Mouse (Mus musculus) adrenal gland, adult 18-20 months (tissue): ENCODE results near the gene Crip3. TPM values are rescaled to one million over a fixed set of nuclear protein-coding genes. Genes with fewer than 3 reads are reported as not detected.

Source experiments
- DNase-seq, 2 experiments: peaks; one replicate each; pipeline ENCODE4 v3.0.0; 2021 to 2022; ENCODE audit warnings: low spot score in 2 of 2
- total RNA-seq, 2 experiments: library from RNA; stranded (reverse); gene quantifications; 1 replicate in 1 of 2; 2 replicates in 1 of 2; pipeline ENCODE4 v1.2.3; 2021

The Crip3 gene
- total RNA-seq, 2 experiments from 2014 or later: 0.32 to 0.63 TPM

DNA sequence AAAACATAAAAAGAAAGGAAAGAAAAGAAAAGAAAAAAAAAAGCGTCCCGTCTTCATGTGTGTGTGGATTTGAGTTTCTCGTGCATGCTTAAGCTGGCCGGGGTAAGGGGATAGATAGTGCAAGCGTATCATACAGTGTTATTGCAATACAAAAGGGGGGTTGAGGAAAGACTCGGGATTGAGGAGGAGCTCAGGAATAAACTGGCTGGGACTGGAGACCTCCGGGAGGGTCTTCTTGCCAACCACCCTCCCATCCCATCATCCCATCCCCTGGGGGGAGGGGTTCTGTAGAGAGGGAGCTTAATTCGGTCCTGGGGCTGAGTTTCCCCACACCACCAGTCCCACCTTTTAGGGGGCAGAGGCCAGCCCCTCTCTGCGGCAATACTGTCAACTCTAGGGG is 25.8 kb downstream of the Crip3 start:
- no peak for DNase-seq

GRCm38 (mm10) chr17:46455110-46455691 is 26.5 kb downstream of the Crip3 start:
- DNase-seq: peak in 1 of 2 experiments; percentile 30

- peak; percentile 29 to 59 for DNase-seq
Observed at GRCm38 (mm10) chr17:46457791-46458190, 29.1 kb downstream of the Crip3 start.

DNA sequence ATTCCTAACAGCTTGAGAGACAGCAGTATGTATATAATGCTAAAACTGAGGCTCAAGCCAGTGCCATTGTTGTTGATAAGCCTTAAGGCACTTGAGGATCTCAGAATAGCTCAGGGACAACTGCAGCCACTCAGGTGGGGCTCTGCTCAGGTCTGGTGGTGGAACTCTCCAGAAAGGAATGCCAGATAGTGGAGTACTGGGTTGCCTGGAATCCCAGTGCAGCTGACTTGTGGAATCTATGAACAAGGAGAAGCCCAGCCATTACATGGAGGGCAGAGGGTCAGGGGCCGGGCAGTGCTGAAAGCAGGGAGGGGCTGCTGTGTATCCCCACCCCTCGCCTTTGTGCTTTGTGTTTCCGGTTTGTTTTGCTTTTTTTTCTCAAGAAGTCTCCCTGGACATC is 29.7 kb downstream of the Crip3 start:
- DNase-seq: no peak

- DNase-seq: no peak
Observed at GRCm38 (mm10) chr17:46460673-46461072, 31.9 kb downstream of the Crip3 start.

DNA sequence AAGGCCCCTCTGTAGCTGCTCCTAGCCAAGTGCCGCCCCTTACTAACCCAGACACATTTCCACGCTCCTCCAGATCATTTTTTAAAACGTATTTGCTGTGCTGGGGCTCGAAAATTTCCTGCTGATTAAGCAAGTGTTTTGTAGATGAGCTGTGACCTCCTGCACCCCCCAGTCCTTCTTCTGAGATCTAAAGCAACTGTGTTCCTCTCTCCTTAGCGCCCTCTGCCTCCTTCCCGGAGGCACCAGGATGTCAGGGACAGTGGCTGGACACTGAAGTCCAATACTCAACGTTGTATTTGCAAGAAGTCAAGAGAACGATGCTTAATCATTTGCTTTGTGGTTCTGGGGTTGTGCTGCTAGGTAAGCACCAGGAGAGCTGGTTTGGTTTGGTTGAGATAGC is 32.6 kb downstream of the Crip3 start:
- DNase-seq: no peak

DNA sequence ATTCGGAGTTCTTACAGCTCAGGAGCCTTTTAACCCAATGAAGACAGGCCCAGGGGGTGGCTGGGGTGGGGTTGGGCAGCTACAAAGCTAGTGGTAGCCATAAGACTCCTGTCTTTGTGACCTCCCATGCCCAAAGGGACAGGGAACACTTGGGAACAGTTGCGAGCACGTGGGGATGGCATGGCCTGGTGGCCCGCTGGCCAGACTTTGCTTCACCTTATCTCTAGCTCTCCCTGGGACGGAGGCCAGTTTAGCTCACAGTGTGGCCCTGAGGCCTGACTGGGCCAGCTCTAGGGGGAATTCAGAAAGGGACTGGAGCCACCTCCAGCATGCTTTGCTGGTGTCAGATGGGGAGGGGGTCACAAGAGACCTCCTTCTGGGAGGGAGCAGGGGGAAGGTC is 33.5 kb downstream of the Crip3 start:
- DNase-seq: no peak

DNA sequence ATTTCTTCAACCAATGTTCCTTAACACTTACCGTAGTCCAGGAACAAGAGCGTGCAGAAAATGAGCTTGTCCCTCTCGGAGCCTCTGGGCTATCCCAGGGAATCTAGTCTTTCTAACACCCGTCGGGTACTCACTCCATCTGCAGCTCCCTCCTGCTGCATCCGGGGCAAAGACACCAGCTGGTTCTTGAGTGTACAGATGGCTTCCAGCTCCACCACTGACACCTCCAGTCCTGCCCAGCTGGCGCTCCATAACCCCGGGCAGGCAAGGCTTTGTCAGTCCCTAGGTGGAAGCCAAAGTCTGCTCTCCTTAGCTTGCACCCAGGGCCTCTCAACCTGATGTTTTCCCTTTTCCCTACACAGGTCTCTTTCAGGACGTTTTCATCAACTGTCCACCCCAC is 39.1 kb downstream of the Crip3 start:
- DNase-seq: no peak

DNA sequence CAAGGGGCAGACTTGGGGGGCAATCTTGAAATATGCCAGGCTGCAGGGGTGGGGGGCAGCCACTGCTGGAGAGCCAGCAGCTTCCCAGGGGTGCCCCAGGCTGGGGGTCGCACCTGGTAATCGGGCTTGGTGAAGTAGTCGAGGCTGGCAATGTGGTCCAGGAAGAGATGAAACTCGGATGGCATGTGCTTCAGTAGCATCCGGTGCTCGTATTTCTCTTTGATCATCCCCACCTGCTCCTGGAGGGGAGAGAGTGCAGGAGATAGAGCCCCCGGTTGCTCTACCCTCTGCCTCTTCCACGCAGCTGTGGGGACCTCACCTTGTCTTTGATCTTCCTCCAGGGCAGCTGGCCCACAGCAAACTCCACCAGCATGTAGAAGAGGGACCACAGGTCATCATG is 47.9 kb downstream of the Crip3 start:
- DNase-seq: no peak

- DNase-seq: no peak
Observed at GRCm38 (mm10) chr17:46477286-46477685, 48.6 kb downstream of the Crip3 start.

Other genes with a start within 250 kb of the Crip3 start
- 10 to 100 TPM; 20.4 to 45.3 TPM for gene Polh, start 226.3 kb upstream of the Crip3 start, total RNA-seq
- 10 to 100 TPM; 45.7 to 85.4 TPM for gene Xpo5, start 226.1 kb upstream of the Crip3 start, total RNA-seq
- 100 to 1,000 TPM in 1 of 2 experiments, 10 to 100 TPM in 1; 68.6 to 122 TPM for gene Polr1c, start 180.9 kb upstream of the Crip3 start, total RNA-seq
- gene Yipf3, start 180.8 kb upstream of the Crip3 start, total RNA-seq: 100 to 1,000 TPM; 121 to 185 TPM
- gene Lrrc73, start 175.4 kb upstream of the Crip3 start, total RNA-seq: 1 to 10 TPM; 6.0 to 7.9 TPM
- gene Tjap1, start 145.9 kb upstream of the Crip3 start, total RNA-seq: 10 to 100 TPM; 41.5 to 52.9 TPM
- gene Dlk2, start 131.5 kb upstream of the Crip3 start, total RNA-seq: under 1 TPM in 1 of 2 experiments, not detected in 1; 0.23 TPM
- gene Abcc10, start 100.6 kb upstream of the Crip3 start, total RNA-seq: 1 to 10 TPM; 6.8 to 7.0 TPM
- 10 to 100 TPM; 18.9 to 25.9 TPM for gene Zfp318, start 45.2 kb upstream of the Crip3 start, total RNA-seq
- gene Slc22a7, start 9.5 kb downstream of the Crip3 start, total RNA-seq: not detected
- gene Ttbk1, start 58.7 kb downstream of the Crip3 start, total RNA-seq: 1 to 10 TPM in 1 of 2 experiments, under 1 TPM in 1; 0.96 to 1.0 TPM
- 1 to 10 TPM; 3.2 to 6.0 TPM for gene Dnph1, start 67.8 kb downstream of the Crip3 start, total RNA-seq
- 10 to 100 TPM; 24.8 to 30.1 TPM for gene Cul9, start 117.5 kb downstream of the Crip3 start, total RNA-seq
- 10 to 100 TPM; 40.8 to 66.6 TPM for gene Srf, start 127.2 kb downstream of the Crip3 start, total RNA-seq
- gene Ptk7, start 200.6 kb downstream of the Crip3 start, total RNA-seq: 1 to 10 TPM; 2.7 to 5.8 TPM
- gene Klc4, start 217.1 kb downstream of the Crip3 start, total RNA-seq: 10 to 100 TPM; 35.8 to 47.6 TPM
- gene Mrpl2, start 217.3 kb downstream of the Crip3 start, total RNA-seq: 10 to 100 TPM; 97.8 to 99.8 TPM
- gene Cul7, start 221.4 kb downstream of the Crip3 start, total RNA-seq: 10 to 100 TPM; 32.1 to 36.3 TPM
- 10 to 100 TPM; 25.9 to 29.8 TPM for gene Rrp36, start 245.4 kb downstream of the Crip3 start, total RNA-seq
- gene Mea1, start 249.9 kb downstream of the Crip3 start, total RNA-seq: 100 to 1,000 TPM; 100 to 107 TPM